Mouse (Mus musculus) CD4-positive, CD25-positive, alpha-beta regulatory T cell, adult 4 months (primary cell): Measurements from ENCODE around the gene Efs. TPM values are rescaled to one million over a fixed set of nuclear protein-coding genes. Genes with fewer than 3 reads are reported as not detected.
"Not testable (repeated sequence)": the region's sequence is repeated elsewhere in the genome, so short reads cannot be mapped to it uniquely, and the experiment has no call there.

Source experiments
- ATAC-seq: one replicate; pipeline ENCODE4 v1.8.0; 2017
- polyA plus RNA-seq, 2 experiments: library from polyadenylated mRNA; unstranded; fragments of 100-300 nt; shearing (Covaris generic); gene quantifications; one replicate each; pipeline ENCODE4 v1.2.1; 2017

Efs gene
- not detected for polyA plus RNA-seq

DNA sequence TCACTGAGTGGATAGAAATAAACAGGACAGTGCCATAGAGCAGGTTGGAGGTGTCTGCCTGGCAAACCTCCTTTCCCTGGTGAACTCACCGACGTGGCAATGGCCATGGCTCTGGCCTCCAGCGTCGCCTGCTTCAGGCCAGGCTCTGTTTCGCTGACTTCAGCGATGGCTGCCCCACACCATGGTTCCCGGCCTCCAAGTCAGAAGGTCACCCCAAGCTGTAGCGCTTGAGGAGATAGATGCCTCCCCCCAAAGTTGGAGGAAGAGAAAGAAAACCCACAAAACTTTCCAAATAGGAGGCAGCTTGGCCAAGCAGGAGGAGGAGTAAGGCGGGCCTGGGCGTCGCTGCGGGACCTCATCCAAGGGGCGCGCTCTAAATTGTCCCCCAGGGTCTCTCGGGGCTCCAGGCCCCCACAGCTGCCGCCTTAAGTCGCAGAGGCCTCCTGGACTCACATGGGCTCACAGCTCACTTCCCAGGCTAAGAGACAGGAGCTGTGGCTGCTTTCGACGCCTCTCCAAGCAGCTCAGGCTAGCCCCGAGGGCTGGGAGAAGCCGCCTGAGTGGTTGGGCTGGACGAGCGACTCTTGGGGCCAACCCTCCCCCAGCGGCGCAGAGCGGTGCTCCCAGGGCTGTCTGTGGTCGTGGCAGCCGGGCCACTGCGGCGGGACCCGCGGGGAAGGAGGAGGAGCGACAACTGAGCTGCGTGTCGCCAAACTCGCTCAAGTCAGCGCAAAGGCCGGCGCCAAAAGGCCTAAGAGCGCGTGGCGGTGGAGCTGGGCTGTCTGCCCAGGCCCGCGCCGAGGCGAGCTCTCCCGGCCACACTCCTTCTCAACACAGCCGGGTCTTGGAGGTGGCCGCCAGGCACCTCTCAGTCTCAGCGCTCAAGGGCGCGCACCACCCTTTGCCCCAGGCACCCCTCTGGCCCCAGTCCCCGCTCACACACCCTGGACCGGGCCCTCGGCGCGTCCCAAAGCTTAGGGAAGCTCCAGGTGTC is at the start of gene Efs:
Gene Efs, minus strand, starts transcription at position 778 of the 994 bp plus-strand sequence.
- ATAC-seq = no peak

DNA sequence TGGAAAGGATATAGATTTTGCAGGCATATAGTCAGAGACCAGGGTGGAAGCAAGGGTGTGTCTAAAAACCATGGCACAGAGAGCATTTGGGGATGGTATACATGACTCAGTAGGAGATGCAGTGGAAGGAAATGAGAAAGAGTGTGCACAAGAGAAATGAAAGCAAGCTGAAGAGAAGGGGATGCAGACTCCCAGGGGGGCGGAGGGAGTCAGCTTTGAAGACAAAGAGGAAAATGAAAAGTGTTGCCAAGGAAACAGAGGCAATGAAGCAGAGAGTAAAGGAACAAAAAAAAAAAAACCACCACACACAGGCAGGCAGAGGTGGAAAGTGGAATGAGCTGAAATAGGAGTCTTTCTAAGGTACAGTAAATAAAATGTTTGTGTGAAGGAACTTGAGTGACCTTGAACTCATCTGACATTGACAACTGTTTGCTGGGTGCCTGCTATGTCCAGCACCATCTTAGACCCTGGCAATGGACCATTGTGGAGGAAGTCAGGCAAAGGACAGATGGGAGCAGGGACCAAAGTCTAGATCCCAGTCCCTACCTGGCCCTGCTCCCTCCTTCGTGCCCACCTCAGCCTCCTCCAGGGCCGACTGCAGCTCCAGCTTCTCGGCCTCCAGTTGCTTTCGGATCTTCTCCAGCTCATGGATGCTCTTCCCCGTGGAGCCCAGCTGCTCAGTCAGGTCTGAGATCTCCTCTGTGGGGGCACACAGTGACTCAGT is 48.3 kb upstream of the Efs start:
- ATAC-seq = no peak

DNA sequence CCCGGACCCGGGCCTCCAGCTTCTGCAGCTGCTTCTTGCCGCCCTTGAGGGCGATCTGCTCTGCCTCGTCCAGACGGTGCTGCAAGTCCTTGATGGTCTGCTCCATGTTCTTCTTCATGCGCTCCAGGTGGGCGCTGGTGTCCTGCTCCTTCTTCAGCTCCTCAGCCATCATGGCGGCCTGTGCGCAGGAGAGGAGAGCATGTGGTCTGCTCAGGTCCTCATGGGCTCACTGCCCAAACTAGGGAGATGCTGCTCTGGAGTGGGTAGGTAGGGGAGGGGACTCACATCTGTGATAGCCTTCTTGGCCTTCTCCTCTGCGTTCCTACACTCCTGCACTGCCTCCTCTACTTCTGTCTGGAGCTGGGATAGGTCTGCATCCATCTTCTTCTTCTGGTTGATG is 46.9 kb upstream of the Efs start:
- ATAC-seq = not testable (repeated sequence)

DNA sequence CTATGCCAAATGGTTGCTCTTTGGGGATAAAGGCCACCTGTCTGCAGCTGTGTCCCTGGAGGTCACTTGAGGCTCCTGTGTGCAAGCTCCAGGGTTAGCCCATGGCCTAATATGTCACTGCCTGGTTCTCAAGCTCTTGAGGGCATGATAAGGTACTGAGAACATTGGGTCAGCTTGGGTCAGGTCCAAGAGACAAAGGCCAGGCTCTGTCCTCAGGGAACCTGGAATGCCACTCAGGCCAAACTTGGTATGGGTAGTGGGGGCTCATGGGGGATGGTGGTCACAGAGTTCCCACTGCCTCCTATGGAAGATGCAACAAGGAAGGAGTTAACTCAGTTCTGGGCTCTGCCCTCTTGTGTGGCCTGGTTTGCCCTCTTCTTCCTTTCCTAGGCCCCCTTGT is 42.4 kb upstream of the Efs start:
- no peak for ATAC-seq

DNA sequence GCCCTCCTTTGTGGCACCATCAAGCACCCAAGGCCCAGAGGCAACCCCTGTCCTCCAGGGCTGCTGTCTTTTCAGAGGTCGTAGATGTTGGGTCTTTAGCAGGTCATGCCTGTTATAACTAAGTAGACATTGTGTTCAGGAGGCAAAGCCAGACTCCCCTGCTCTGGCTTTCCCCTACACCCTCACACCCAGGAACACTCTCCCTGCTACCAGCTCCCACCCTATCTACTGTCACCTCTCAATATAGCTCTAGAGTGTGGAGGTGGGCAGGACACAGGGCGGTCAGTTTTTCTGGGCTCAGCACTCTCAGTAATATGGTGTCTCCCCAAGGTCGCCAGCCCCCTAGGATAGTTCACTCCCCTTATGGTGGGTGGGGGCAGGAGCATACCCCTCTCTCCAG is 41.9 kb upstream of the Efs start:
- ATAC-seq = no peak

DNA sequence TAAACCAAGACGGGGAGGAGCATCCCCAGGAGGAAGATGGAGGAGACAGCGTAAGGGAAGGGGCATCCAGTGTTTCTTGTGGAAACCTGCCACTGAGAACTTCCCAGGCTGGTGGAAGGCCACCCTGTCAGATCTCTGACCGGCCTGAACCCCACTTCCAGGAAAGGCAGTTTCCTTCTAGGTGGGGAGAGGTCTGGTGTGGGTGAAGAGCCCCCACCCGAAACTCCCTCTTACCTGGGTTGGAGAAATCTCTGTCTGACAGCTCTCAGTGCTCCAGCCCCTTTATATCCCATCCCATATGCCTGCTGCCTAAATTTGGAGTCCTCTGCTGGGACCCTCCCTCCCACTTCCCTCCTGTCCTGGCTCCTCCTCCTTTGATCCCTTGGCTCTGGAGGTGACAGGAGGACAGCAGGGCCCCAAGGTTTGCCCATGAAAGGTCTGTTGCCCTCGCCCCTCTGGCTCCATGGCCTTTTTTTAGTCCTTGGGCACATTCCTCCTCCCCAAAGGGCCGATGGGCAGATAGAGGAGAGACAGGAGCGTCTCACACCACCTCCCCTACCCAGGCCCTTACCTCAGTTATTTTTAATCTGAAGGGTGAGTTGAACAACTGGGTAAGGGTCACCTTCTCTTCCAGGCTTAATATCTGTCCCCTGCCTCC is 40.5 kb upstream of the Efs start, which contains the start of gene Myh6:
Gene Myh6, minus strand, starts transcription at position 608 of the 658 bp plus-strand sequence.
- ATAC-seq = no peak

DNA sequence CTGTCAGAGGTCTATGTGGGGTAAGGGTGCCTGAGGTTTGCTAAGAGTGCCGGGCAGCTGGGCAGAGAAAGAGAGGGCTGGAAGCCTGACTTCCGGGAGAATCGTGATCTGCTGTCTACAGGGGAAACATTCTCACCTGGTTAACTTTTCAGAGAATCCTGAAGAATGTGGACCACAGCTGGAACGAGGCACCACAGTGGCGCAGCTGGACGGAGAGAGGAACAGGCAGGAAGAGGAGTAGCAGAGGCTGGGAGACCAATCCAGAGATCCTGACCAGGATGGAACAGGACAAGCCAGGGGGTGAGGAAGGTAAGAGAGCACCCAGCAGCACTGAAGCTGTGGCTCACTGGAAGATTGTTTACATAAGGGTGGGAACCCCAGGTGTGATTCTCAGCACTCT is 39.7 kb upstream of the Efs start:
- ATAC-seq = no peak

DNA sequence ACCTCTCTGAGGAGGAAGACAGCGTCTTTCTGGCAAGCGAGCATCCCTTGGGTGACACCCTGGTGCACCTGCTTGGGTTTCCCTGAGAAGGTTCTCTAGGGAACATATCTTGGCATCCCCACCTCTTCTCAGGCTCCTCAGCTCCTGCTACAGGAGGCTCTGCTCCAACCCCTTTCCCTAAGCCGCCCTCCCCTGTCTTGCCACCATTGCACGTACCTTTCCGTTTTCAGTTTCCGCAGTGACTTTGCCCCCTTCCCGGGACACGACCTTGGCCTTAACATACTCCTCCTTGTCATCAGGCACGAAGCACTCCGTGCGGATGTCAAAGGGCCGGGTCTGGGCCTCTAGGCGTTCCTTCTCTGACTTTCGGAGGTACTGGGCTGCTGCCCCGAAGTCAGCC is 39.1 kb upstream of the Efs start:
- ATAC-seq = no peak

DNA sequence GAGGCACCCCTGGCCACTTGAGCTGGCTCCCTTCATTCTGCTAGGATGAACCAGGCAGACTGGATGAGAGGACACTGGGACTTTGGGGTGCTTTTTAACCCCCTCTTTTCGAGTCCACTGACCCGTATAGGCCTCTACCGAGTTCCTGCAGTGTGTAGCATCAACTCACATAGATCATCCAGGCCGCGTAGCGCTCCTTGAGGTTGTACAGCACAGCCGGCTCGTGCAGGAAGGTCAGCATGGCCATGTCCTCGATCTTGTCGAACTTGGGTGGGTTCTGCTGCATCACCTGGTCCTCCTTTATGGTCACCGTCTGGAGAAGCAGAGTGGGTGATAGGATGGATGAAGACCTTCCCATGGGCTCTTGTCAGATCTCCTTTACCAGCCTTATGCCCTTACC is 37.8 kb upstream of the Efs start:
- ATAC-seq = no peak

DNA sequence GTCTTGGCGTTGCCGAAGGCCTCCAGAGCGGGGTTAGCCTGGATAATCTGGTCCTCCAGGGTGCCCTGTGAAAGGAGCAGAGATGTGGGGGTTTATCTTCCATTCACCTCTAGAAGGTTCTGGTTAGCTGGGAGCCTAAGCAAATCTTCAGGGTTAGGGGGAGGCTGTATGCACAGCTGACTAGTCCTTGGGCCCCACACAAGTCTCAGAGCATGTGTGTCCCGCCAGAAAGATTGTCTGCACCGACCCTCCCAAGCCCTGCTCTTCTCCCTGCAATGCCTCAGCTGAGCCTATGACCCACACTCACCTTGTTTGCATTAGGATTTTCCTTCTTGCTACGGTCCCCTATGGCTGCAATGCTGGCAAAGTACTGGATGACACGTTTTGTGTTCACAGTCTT is 36.8 kb upstream of the Efs start:
- no peak for ATAC-seq

DNA sequence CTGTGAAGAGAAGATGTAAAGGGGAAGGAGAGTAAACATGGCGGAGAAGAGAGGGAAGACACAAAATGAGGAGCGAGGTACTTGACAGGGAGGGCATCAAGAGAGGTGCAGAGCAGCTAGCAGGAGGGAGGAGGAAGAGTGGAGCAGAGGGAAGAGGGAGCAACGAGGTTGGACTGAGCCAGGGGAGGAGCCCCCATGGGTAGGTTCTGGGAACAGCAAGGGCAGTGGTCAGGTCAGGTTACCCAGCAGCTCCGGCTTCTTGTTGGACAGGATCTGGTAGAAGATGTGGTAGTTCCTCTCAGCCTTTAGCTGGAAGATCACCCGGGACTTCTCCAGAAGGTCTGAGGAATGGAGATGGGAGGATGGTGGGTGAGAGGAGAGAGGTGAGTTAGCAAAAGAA is 35.6 kb upstream of the Efs start:
- ATAC-seq = no peak

DNA sequence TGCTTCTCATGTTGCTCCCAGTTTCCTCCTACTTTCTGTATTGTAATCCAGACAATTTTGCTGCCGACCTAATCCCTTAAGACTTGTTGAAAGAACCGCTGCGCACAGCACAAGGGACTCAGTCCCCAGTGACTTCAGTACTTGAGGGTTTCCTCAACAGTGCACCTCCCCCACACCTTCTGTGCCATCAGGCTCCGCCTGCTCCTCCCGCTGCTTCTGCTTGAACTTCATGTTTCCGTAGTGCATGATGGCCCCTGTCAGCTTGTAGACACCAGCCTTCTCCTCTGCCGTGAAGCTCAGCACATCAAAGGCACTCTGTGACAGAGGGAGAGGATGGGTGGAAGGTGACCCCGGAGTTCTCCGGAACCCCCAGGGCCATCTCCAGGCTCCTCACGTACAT is 34.8 kb upstream of the Efs start:
- ATAC-seq = no peak

DNA sequence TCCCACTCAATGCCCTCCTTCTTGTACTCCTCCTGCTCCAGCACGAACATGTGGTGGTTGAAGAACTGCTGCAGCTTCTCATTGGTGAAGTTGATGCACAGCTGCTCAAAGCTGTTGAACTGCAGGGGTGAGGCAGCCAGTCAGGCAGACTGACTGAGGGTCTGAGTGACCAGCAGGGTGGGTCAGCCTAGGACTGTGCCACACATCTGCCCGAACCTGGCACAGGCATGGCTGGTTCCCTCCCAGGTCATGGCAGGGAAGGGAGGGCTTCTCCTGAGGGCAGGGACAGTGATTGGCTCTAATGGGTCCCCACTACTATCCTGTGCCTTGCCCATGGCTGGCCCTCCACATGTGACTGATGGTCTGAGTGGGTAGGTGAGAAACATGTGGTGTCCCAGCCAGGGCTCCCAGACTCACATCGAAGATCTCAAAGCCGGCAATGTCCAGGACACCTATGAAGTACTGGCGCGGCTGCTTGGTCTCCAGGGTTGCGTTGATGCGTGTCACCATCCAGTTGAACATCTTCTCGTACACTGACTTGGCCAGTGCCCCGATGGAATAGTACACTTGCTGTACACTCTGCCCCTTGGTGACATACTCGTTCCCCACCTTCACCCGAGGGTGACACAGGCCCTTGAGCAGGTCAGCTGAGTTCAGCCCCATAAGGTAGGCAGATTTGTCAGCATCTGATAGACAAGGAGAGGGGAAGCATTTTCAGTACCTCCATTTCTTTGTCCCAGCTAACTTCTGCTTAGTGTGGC is 34.1 kb upstream of the Efs start:
- not testable (repeated sequence) for ATAC-seq

DNA sequence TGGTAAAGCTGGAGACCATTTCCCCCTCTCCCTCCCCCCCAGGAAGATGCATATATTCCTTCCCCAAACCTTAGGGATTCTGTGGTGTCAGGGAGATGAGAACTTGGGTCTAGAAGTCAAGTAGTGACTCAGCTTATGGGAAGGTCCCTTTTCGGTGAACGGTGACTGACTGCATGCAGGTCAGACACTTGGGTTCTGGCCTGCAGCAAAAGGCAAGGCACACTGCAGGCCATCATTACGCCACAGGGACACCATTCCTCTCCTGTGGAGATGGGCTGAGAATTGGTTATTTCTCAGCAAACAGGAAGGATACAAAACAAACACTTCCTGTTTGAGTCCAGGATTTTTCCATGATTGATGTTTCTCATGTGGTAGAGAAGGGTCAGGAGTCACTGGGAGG is 33.3 kb upstream of the Efs start:
- no peak for ATAC-seq

DNA sequence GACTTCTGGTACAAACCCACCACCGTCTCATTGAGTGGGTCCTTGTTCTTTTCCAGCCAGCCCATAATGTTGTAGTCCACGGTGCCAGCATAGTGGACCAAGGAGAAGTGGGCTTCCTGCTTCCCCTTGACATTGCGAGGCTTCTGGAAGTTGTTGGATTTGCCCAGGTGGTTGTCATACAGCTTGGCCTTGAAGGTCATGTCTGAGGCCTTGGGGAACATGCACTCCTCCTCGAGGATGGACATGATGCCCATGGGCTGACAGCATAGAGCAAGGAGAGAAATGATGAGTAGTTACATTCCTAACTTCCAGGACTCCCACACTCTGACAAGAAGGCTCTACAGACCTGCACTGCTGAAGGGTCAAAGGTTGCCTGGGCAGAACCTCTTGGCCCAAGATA is 32.6 kb upstream of the Efs start:
- no peak for ATAC-seq

DNA sequence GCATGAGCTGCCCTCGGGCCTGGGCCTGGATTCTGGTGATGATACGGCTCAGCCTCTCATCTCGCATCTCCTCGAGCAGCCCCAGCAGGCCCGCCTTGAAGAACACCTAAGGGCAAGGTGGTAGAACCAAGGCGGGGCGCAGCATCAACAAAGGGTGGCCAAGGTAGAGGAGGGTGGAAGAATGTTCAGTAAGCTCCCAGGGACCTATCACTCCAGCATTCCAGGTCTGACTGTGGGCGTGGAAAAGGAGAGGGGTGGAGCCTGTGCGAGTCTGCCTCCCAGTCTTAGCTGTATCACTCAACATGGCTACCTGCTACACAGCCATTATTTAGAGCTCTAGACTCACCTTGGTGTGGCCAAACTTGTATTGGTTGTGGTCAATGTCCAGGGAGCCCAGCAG is 30.6 kb upstream of the Efs start:
- no peak for ATAC-seq

DNA sequence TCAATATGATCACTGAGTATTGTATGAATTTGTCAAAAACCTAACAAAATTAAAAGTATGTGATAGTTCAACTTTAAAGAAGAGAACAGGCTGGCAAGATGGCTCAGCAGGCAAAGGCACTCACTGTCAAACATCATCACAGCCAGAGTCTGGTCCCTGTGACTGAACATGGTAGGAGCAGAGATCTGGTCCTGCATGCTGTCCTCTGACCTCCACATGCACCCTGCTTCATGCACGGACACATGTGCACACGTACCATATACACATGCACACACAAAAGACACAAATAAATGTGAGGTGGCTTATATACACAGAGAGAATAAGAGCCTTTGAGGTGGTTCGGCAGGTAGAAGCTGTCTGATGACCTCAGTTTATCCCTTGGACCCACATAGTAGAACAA is 29.6 kb upstream of the Efs start:
- ATAC-seq = no peak

DNA sequence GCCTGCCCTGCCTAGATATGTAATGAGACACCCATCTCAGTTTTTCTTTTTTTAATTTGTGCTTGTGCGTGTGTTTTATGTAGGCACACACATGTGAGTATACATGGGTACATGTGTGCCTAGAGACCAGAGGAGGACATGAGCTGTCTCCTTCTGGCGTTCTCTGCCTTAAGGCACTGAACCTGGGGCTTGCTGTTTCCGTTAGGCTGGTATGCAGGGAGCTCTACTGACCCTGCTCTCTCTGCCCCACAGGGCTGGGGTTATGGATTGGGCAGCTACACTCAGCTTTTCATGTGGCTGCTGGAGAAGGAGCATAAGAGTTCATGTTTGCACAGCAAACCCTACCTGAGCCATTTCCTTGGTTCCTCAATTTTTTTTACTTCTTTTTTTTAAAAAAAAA is 28.5 kb upstream of the Efs start:
- no peak for ATAC-seq

DNA sequence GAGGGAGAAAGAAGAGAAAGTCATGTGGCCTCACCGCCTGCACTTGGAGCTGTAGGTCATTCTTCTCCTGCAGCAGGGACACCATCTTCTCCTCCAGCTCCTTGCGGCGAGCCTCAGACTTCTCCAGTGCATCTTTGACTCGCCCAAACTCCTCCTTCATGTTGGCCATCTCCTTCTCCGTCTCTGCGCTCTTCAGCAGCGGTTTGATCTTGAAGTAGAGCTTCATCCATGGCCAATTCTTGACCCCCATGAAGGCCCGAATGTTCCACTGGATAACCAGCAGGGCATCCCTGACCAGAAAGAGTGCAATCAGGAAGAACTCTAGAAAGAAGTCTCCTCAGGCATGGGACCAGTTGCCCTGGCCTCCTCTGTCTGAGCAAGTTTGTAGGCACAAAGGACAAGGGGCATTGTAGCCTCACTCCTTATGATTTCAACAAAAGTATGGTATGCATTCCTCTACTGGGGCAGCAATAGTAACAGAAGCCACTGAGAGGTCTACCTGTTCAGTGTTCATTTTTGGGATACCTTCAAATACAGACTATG is 27.8 kb upstream of the Efs start:
- no peak for ATAC-seq

DNA sequence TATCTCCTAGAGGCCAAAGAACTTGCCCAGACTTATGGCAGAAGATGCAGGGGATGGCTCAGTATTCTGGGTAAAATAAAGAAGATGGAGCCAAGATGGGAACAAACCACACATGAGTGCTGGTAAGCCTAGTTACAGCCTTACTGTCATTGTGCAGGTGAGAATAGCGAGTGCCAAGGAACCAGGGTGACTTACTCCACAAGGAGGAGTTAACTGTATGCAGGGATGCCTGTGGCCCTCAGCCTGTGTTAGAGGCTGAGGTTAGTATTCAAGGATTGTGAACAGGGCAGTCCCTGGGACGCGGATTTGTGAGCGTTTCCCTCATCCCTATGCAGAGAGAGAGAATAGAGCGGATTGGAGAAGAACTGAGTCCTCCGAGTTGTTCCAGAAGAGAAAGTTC is 25.7 kb upstream of the Efs start:
- ATAC-seq = no peak

DNA sequence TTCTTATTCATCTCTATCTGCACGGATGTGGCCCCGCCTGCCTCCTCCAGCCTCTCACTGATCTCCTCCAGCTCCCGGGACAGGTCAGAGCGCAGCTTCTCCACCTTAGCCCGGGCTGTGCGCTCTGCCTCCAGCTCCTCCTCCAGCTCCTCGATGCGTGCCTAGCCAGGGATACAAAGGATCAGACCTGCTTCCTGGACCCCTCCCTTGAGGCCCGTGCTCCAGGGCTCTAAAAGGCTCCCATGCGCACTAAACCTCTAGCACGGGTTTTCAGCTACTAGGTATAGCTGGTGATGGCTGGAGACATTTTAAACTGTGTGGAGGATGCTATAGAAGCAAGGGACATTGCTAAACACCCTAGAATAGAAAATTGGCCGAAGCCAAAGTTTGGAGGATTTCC is 24.6 kb upstream of the Efs start:
- ATAC-seq = no peak

DNA sequence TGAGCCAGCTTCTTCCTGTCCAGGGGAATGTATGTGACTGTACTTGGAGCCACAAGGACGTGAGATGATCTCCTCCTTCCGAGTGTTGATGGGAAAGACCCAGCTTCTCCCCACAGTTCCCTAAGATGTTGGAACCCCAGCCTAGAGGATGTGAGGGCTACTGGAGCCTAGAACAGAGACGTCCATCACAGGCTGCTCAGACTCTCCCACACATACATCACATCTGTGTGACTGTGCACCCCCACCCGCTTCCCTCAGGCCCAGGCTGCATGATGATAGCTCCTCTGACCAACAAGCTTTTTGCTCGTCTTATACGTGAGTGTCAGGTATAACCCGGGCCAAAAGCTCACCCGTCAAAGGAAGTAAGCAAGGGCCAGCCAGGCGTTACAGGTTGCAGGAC is 22.9 kb upstream of the Efs start:
- no peak for ATAC-seq
